Mouse (Mus musculus) gastrocnemius, adult 18-20 months (tissue): ENCODE data around the gene Nfib. TPM values are rescaled to one million over a fixed set of nuclear protein-coding genes. Genes with fewer than 3 reads are reported as not detected.
A peak's percentile ranks its signal among the peaks of the same experiment; 100 is the strongest.

Experiments used
- DNase-seq: peaks from one replicate; pipeline ENCODE4 v3.0.0; 2021; ENCODE audit warnings: low spot score
- total RNA-seq, 2 experiments: library from RNA; stranded (reverse); gene quantifications; 2 replicates each; pipeline ENCODE4 v1.2.3; 2021

Gene Nfib
- total RNA-seq, 2 experiments from 2014 or later = 83.1 to 87.8 TPM

DNA sequence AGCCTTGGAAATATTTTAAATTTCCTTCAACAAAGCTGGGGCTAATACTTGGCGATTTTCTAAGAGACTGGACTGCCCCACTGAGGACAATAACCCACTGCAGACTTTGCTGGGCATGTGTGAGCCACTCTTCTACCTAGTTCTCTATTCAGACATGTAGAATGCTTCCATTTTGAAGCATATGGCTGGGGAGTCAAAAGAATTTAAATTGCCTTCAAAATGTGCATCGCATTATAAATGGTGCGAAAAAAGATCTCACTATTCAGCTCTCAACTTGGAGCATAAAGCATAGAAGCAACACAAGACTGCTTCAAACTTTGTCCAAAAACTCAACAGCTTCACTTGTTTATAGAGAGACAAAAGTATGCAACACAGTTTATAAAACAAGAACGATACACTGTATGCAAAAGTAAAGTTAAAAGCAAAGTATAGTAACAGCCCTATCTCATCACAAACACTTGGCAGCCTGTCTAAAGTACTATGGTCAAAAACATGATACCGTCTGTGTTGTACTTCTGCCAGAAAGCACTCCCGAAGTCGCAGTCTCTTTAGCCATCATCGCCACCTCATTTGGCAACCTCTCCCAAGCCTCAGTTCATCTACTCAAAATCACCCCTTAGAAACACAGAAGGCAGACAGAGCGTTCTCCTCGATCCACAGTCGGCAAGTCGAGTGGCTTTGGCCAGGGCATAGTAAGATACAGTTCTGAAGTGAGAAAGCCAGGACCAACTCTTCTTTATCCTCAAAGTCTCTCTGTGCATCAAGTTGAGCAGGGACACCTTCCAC lies 267.8 kb downstream of the Nfib start:
- DNase-seq = no peak

DNA sequence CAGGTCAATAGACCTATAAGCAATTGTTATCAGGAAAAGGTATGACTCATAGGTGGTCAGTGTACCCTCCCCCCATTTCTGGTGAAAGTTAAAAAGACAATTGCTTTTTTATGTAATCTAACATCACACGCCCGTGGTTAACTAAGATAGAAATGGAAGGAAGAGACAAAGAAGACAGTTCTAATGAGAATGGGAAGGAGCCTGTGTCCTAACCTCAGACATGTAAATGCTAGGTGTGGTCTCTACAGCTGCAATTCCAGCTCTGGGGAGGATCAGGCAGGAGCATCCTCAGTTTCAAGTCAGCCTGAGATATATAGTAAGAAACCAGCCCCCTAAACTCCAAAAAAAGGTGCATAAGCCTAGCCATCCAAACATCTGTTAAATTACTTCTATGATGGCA lies 268.9 kb downstream of the Nfib start:
- DNase-seq = no peak

DNA sequence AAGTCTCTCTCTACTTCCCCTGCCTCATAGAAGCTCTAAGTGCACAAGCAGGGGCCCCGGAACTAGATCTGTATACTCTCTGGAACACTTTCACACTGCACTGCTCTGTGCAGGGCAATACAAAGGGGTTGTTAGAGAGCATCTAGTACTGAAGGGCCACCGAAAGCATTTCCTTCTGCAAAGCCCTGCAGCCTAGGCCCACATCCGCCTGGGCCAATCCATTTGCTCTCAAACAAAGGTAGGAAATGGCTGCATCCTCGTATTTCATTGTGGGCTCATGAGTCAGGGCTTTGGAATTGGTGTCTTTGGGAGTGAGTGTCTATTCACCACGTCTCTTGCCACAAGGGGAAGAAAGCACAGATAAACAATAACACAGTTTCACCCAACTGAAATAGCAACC lies 269.8 kb downstream of the Nfib start:
- peak; percentile 43 for DNase-seq

DNA sequence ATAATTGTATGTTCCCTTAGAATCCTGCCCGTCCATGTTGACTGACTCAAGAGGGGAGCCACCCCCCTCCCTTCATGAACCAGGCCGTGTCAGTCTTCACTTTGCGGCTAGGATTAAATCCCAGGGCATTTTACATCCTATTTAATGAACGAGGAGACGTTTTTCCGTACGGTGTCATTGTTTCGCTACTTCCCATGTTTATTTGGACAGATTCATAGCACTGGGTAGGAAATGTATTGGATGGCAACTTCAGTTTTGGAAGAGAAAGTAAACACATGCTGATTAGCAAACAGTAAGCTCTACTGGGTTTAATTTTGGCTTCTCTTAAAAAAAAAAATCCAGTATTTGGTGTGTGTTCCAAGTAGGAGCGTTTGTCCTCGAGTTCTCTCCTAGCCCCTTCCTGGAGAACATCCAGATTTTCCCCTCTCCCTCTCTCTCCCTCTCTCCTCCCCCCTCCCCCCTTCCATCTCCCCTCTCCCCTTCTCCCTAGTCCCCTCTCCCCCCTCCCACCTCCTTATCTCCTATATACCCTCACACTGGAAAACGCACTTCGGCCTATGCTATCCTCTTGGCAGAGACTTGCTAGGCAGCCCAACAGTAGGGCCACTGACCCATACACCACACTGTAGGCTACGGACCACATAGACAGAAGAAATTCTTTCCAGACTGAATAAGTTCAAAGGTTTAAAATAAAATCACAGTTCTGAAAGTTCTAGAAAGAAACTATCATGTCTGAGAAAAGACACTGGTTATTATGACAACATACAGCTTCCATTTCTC lies 271.4 kb downstream of the Nfib start:
- no peak for DNase-seq

DNA sequence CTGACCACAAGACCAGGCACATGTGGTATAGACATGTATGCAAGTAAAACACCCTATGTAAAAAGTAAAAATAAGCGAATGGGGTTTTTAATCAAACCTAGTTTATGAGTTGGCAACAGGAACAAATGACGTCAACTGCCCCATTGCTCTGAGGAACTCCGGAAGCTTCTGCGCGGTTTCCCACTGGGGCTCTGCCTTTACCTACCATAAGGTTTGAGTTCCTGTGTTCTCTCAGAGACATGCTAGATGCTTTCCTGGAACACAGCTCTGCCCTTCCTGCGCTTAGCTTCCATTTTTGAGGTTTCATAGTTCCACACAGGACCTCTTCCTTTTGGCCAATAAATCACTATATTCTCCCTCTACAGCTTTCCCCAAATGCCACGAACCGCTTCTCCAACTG lies 273.7 kb downstream of the Nfib start:
- DNase-seq = no peak

DNA sequence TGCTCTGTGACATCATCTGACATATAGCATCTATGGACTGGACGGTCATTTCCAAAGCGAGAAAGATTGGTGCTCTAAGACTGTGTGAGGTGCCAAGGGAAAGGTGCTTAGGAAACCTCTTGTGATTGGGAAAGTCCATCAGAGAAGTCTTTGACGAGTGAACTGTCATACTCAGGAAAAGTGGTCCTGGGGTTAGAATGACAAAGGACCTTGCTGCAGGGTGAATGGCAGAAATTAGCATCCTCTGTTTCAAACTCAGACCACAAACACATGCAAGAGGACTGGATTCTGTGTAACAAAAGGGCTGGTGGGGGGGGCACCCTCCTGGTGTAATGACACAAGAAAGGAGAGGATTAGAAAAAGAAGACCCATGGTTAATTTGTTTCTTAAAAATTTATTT lies 274.7 kb downstream of the Nfib start:
- no peak for DNase-seq

DNA sequence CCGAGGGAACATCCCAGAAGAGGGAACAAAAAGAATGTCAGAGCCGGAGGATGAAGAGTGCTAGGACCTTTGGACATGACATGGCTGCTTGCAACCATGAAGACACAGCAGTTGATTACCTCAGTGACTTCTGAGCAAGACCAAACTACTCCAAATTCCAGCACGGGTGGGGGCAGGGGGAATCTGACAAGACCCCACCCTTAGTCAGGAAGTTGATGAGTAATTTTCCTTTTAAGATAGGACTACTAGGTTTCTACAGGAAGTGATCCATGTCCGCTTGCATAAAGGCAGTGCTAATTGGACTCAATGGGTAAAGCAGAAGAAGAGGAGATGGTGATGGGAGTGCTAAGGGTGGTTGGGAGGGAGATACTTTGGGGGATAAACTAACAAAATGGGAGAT lies 279.3 kb downstream of the Nfib start:
- no peak for DNase-seq

DNA sequence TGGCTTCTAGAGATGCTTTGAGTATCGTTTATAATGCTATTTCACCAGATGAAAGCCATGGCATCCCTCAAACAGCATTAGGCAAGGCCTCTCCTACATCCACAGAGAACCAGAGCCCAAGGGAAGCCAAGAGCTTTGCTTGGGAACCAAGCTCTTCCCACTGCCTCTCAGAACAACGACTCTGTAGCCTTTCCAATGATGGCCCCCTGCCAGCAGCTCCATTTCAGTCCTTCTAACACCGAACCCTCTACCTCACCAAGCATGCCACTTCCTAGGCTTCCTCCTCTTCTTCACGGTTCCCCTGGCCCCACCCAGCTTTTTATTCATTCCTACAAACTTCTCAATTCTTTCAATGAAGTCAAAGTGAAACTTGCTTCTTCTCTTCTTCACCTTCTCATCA lies 287.3 kb downstream of the Nfib start:
- no peak for DNase-seq

DNA sequence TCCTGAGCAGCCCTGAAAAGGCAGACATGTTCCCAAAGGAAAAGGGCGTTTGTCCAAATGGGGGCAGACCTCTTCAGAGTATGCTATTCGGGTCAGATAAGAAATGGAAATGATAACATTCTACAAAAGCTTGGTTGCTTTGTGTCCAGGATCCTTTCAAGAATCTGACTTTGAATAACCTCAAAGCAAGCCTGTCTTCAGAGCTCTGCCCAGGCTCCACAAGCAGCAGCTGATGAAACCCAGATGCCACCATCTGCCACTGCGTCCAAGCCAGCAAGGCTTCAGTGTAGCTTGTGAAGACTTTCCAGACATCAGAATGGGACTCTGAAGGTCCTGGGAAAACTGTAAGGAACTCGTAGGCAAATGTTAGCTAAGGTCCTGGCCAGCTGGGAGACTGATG lies 289.7 kb downstream of the Nfib start:
- DNase-seq = no peak

DNA sequence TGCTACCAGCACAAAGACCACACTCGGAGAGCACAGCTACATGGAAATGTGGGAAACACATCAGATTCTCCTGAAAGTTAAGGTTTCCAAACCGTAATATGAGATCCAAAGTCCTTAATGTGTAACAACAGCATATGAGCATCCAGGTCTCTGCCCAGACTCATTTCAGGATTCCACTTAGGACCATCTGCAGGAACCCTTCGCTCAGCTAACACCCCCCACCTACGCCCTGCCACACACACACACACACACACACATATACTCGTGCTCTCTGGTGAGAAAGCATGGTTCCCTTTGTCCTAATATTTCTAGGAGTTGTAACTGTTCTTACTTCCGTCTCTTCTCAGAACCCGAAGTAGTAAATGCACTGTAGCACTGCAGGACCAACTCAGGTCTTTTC lies 292.9 kb downstream of the Nfib start:
- DNase-seq = no peak

DNA sequence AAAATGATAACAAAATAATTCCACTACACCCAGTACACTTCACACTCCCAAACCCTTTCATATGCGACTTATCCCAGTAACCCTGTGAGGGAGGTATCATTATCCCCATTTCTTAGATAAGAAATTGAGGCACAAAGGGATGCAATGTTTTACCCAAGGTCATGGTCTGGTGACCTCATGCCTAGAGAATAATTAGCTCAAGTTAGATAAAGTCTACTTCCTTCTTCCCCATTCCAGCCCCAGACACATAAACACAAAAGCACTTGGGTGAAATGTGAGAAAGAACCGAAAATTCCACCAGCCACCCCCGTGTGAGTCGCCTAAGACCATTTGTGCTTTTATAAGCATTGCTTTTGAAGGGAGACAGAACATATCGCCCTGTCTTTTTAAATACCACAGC lies 293.6 kb downstream of the Nfib start:
- no peak for DNase-seq

DNA sequence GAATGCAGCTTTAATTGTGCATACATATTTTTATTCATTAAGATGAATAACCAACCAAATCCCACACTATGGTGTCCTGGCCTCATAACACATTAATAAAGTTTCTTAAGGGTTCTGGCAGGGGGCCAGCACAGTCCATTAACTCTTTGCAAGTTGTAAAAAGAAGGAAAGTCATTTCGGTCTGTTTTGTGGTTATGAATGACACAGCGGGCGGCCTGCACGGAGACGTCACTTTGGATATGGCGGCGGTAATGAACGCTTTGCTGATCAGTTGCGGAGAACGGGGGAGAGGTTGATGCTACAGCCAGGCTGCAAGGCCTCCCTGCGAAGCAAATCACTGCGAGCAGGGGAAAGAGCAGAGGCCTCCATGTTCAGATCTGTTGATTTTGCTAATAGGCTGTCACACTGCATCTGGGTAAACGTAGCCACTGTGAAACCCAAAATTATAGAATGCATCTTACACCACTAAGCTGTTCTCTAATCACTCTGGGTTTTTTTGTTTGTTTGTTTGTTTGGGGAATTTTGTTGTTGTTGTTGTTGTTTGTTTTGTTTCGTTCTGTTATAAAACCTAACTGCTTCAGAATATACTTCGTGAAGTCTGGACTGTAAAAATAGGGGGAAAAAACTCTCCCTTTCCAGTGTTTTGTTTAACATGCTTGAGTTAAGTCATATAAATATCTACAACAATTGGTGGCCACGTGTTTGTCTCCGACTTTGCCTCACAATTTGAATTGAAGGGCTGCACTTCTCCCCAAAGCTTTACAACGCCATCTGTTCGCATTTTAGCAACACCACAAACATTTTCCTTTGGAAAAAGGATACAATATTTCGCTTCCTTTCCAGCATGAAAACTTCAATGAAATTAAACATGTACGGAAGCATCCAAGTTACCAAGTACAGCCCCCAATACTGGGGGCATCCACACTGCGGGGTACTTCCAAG lies 296.8 kb downstream of the Nfib start:
- no peak for DNase-seq

DNA sequence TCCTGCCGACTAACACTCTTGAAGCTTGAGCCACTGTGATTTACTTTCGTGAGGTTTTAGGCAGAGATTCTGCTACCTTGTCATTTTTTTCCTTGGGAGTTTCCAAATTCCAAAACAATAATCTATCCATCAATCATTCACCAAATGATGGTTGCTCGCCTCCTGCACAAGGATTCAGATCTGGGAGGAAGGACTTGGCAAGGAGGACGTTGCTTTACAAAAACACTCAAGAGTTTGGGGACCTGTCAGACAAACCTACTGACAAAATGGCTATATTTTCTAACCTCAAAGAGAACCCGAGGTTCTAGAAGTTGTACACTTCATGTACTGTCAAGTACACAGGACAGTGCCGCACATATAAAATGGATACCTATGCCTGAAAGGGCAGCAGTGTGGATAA lies 299.0 kb downstream of the Nfib start:
- DNase-seq = no peak

DNA sequence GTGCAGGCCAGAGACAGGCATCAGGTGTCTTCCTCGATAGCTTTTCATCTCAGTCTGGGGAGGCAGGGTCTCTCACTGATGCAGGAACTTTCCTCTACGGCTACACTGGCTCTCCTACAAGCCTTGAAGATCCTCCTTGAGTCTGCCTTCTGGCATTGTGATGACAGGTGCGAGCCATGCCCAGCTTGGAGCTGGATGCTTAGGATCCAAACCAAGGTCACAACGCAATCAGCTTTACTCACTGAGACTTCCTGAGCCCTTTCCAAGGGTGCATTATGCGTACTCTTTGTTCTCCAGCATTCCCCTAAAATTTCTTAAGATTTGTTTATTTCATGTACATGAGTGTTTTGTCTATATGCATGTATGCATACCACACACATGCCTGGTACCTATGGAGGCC lies 299.8 kb downstream of the Nfib start:
- no peak for DNase-seq

DNA sequence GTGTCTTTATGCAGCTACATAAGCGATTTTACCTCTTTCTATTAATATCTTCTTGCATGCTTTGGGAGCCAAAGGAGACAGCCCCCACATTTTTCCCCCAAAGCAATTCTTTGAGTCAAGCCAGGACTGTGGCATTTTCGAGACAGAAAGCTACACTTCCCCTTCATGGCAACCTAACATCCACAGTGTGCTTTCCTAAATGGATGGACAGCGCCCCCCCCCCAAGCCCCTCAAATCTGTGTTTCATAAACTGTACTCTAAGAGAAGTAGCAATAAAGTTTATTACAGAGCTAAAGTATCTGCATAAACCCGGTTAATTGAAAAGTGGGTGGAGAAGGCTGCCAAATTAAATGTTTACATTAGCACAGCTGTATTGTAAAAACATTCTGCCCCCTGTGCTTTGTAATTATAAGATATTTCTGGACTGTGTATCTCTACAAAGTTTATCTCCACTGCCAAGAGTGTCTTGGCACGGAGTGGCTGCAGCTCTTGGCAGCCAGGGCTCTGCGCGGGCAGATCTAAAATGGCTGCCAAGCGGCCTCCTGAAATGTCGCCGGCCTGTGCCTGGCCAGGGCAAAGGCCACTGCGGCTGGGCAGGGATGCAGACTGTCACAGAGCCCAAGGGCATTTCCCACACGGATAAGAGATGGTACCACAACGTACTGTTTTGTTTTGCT lies 301.4 kb downstream of the Nfib start:
- DNase-seq = peak; percentile 83

DNA sequence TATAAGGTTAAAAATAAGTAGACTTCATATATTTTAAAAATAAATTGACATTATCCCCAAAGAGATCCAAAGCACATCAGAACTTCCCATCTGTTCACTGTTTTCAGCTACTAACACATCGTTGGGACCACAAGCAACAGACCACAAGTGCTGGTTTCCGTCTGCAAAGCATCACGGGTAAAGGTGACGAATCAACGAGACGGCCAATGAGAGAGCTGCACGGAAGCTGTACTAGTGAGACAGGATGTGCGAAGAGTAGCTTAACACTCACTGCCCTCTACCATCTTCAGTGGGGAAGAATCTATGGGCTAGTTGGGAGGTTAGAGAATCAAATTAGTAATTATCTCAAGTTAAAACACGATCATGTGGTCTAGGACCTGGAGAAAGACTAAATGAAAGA lies 302.9 kb downstream of the Nfib start:
- no peak for DNase-seq

DNA sequence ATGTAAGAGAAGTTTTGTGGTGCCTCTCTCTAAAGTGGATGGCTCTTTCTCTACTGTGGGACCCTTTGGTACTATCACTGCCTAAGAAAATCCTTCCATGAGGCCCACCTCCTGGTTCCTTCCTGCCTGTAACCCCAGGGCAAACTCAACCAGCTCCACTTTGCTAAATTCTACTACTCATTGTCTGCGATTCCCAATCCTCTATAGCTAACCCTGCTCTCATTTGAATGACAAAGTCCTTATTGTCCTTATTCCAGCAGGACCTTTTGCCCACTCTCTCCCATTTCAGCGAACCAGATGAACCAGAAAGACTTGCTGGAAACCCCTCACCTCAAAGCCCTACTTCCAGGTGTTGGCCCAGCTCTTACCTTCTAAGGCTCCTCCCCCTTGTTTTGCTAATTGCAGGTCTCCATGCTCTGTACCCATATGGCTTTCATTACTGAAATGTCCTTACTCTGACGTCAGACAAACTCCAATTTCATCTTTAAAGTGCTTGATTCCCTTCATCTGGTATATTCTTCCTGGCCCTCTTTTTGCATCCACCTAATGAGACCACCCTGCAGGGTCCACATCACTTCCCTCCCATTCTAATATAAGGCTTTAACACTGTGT lies 304.0 kb downstream of the Nfib start:
- DNase-seq = no peak

DNA sequence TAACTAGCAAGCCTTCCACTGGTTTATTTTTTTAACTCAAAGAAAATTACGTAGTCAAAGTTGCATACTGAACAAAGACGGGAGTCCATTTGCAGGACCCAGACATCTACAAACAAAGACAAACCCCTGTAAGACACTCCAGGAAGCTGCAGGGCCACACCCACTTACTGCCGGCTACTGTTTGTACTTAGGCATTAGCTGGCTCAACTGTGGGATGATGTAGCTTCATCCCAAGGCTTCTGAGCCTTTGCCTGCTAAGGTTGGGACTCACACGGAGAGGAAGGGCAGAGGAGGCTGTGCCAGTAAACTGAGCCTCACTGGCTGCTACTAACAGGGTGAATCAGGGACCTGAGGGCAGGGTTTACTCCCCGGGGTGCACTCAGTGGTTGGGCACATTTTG lies 305.0 kb downstream of the Nfib start:
- peak; percentile 29 for DNase-seq

DNA sequence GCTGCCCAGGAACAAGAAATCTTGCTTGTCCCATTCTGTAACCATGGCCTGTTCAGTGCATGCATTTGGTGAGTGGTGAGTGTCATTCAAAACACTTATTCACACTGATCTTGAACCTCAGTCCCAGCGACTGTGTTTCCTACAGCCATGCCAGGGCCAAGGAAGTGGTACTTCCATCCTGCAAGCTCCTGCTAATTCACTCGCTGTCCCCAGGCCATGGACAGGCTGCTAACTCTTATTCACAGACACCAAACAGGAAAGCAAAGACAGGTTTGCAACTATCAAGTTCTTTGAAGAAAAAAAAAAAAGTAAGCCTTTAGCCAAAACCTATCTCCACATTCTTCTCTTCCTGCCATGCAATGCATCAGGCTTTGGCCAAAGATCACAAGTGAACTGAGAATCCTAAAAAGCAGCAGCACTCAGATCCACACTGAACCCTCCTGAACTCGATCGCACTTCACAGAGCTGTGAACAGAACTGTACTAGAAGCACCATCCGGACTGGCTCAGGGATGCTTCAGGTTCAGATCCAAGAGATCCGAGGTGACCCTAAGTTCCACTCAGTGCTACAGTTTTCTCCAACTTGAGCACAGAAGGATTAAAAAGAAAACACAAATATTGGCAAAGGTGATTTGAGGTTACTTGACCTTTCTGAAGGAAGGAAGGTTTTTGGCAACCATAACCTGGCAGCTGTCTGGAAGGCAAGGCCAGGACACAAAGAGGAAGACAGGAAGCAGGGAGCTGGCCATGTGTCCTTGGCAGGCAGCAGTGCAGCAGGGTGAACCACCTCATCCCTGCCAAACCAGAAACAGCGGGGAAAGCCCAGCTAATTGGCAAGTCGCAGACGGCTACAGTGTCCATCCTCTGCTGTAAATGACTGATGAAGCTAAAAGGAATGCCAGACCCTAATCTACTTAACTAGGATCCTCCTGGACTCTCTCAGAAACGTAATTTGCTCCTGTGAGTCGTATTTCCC lies 305.9 kb downstream of the Nfib start:
- peak; percentile 77 for DNase-seq

DNA sequence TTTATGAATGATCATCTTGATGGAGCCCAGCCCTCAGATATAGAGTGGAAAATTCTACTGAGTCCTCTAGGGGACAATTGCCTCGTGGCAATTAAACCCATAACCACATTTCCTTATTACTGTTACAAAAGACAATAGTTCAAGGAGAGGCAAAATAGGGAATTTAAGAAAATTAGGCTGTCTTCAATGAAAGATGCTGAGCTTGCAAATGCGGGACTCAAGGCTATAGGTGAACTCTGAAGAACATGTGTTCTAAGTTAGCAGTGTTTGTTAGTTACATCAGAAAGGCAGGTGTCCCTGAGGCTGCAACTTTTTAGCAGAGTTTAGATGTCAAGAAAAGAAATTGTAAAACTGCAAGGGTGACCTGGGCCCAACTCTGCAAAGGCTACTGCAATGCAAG lies 307.3 kb downstream of the Nfib start:
- no peak for DNase-seq
